Mouse (Mus musculus) forebrain, embryonic 11.5 days (tissue): ENCODE results near the gene Slc30a5. TPM values are rescaled to one million over a fixed set of nuclear protein-coding genes. Genes with fewer than 3 reads are reported as not detected.
A peak's percentile ranks its signal among the peaks of the same experiment; 100 is the strongest.

Experiments used
- ATAC-seq: fragments of 200-750 bp; cut with Nextera tagmentation; replicated peaks from 2 replicates; pipeline ENCODE4 v1.8.0; 2017; ENCODE audit warnings: moderate TSS enrichment; ENCODE audit not compliant: low FRiP score
- DNase-seq: peaks from one replicate; pipeline ENCODE4 v3.0.0-alpha.2; 2017; ENCODE audit warnings: low spot score
- H3K27ac ChIP-seq: fragments of 300-500 bp; sonication (generic); 2 replicates; pipeline ENCODE4 v1.5.1; 2014; ENCODE audit warnings: low read depth, low read length
- H3K27me3 ChIP-seq: fragments of 300-500 bp; sonication (generic); 2 replicates; pipeline ENCODE4 v1.6.1; 2014; ENCODE audit warnings: mild to moderate bottlenecking, low read length, mixed read lengths; ENCODE audit not compliant: control insufficient read depth, insufficient read depth
- H3K36me3 ChIP-seq: fragments of 300-500 bp; sonication (generic); 2 replicates; pipeline ENCODE4 v1.6.1; 2014; ENCODE audit warnings: mild to moderate bottlenecking, low read length, moderate library complexity, mixed read lengths; ENCODE audit not compliant: control insufficient read depth, insufficient read depth
- H3K4me1 ChIP-seq: fragments of 300-500 bp; sonication (generic); replicated peaks from 2 replicates; pipeline ENCODE4 v1.6.1; 2014; ENCODE audit warnings: low read length, mixed read lengths; ENCODE audit not compliant: control insufficient read depth, insufficient read depth
- H3K4me2 ChIP-seq: fragments of 300-500 bp; sonication (generic); 2 replicates; pipeline ENCODE4 v1.6.1; 2014; ENCODE audit warnings: low read depth, mild to moderate bottlenecking, low read length, moderate library complexity, mixed read lengths; ENCODE audit not compliant: severe bottlenecking
- H3K4me3 ChIP-seq: fragments of 300-500 bp; sonication (generic); 2 replicates; pipeline ENCODE4 v1.5.1; 2014; ENCODE audit warnings: low read depth, low read length
- H3K9ac ChIP-seq: fragments of 300-500 bp; sonication (generic); 2 replicates; pipeline ENCODE4 v1.6.1; 2014; ENCODE audit warnings: low read length
- H3K9me3 ChIP-seq: fragments of 300-500 bp; sonication (generic); 2 replicates; pipeline ENCODE4 v1.6.1; 2016; ENCODE audit warnings: low read length, mixed read lengths; ENCODE audit not compliant: control insufficient read depth
- WGBS: fragments of 180-500 bp; shearing (Covaris S2); extraction: QIAGEN DNeasy Blood & Tissue Kit; methylation state at CpG from one replicate; pipeline ENCODE4 v1.1.7; 2014; 5-methylcytosine and 5-hydroxymethylcytosine counted together
- polyA plus RNA-seq: library from polyadenylated mRNA; unstranded; fragments of >200 nt; fragmentation: Nextera tagmentation; extraction: Ambion mirVana; gene quantifications from 2 replicates; pipeline ENCODE4 v1.2.1, GENCODE M21; 2014

The Slc30a5 gene
- polyA plus RNA-seq, 1 experiment from 2014 or later = 47.3 TPM

GRCm38 (mm10) chr13:100787316-100788010 is 45.8 kb downstream of the Slc30a5 start:
- DNase-seq (no peak), ATAC-seq (no peak)
- no peaks in the 10 kb centered on the region for H3K9me3 ChIP-seq
- H3K4me1 ChIP-seq = peaks cover 16% of the 10 kb centered on the region; the same call in 1 of the 2 replicates
- WGBS = 71% methylated on average over 6 of the region's 6 CpGs
- no peak overlapping the region for H3K4me3 ChIP-seq
- H3K36me3 ChIP-seq = peaks cover 3% of the 10 kb centered on the region; the same call in 1 of the 2 replicates
- no peak overlapping the region for H3K4me2 ChIP-seq
- no peak overlapping the region for H3K9ac ChIP-seq
- H3K27ac ChIP-seq = no peak overlapping the region
- H3K27me3 ChIP-seq = no peaks in the 10 kb centered on the region

DNA sequence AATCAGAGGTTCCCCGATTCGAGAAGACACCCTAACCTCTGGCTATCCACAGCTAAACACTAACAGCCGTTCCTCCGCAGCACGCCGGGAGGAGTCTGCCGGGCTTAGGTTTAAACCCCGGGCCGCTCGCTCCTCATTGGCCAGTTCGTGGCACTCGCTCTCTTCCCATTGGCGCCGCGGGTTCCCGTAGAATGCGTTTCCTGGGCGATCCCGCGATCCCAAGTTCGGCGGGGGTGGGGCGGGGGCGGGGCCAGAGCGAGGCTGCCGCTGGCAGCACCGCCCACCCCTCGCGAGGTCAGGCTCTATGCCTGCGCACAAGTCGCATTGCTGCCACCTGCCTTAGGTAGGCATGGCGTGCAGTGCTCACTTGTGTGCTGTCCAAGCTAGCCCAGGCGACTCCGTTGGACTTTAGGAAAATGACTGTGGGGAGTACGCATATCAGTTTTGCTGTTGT is 46.8 kb downstream of the Slc30a5 start, which contains the start of gene Ccnb1:
TSS of gene Ccnb1 (minus strand) at position 157 of the 454 bp plus-strand sequence.
- peak within 1 kb of the TSS; percentile 53 for H3K27ac ChIP-seq
- H3K9me3 ChIP-seq = no peaks in the 10 kb centered on the region
- H3K4me2 ChIP-seq = peak within 1 kb of the TSS; percentile 55
- H3K4me3 ChIP-seq = peak within 1 kb of the TSS; percentile 91
- peaks cover 16% of the 10 kb centered on the region; the same call in 1 of the 2 replicates for H3K4me1 ChIP-seq
- H3K36me3 ChIP-seq = peaks cover 6% of the 10 kb centered on the region; the same call in 1 of the 2 replicates
- peak; percentile 98 for ATAC-seq
- peak within 1 kb of the TSS; percentile 95 for H3K9ac ChIP-seq
- under 1% methylated on average over 35 of the region's 35 CpGs for WGBS
- H3K27me3 ChIP-seq = no peaks in the 10 kb centered on the region
- DNase-seq = peak; percentile 99

- Histone ChIP-seq H3K9me3 (no peaks in the 10 kb centered on the region), H3K4me2 (peak overlapping the region; percentile 55), H3K4me3 (peak overlapping the region; percentile 91), H3K36me3 (peaks cover 6% of the 10 kb centered on the region; the same call in 1 of the 2 replicates), H3K27ac (peak overlapping the region; percentile 53), H3K4me1 (peaks cover 16% of the 10 kb centered on the region; the same call in 1 of the 2 replicates), H3K9ac (peak overlapping the region; percentile 95), H3K27me3 (no peaks in the 10 kb centered on the region)
- ATAC-seq (peak; percentile 61), DNase-seq (peak; percentile 53)
- WGBS = 1% methylated on average over 24 of the region's 30 CpGs
Observed at GRCm38 (mm10) chr13:100785806-100786413, 47.3 kb downstream of the Slc30a5 start.

GRCm38 (mm10) chr13:100777491-100777890 is 55.7 kb downstream of the Slc30a5 start:
- no peak overlapping the region for H3K4me2 ChIP-seq
- H3K9ac ChIP-seq = no peak overlapping the region
- no peaks in the 10 kb centered on the region for H3K9me3 ChIP-seq
- DNase-seq (no peak), ATAC-seq (no peak)
- no peak overlapping the region for H3K4me3 ChIP-seq
- H3K27me3 ChIP-seq = no peaks in the 10 kb centered on the region
- 83% methylated on average over 3 of the region's 3 CpGs for WGBS
- H3K36me3 ChIP-seq = peaks cover 8% of the 10 kb centered on the region; the same call in 1 of the 2 replicates
- H3K27ac ChIP-seq = no peak overlapping the region
- H3K4me1 ChIP-seq = 0 out of 2 replicates have a peak, but pooled peaks cover 2% of the 10 kb centered on the region

- WGBS = 68% methylated on average over 6 of the region's 6 CpGs
- Histone ChIP-seq H3K9me3 (no peaks in the 10 kb centered on the region), H3K4me2 (no peak overlapping the region), H3K4me3 (no peak overlapping the region), H3K27ac (no peak overlapping the region), H3K4me1 (0 out of 2 replicates have a peak, but pooled peaks cover 2% of the 10 kb centered on the region), H3K9ac (no peak overlapping the region), H3K36me3 (peaks cover 6% of the 10 kb centered on the region), H3K27me3 (no peaks in the 10 kb centered on the region)
- 0 out of 2 replicates have a peak, but pooled peaks have one; percentile 8 for ATAC-seq
- DNase-seq = no peak
Observed at GRCm38 (mm10) chr13:100776710-100777109, 56.5 kb downstream of the Slc30a5 start.

GRCm38 (mm10) chr13:100776056-100776419 is 57.2 kb downstream of the Slc30a5 start:
- Histone ChIP-seq H3K4me3 (peak overlapping the region; percentile 80), H3K4me2 (peak overlapping the region; percentile 75), H3K4me1 (0 out of 2 replicates have a peak, but pooled peaks cover 2% of the 10 kb centered on the region), H3K27ac (0 out of 2 replicates have a peak overlapping the region, but pooled peaks have one; percentile 3), H3K9me3 (no peaks in the 10 kb centered on the region), H3K27me3 (no peaks in the 10 kb centered on the region), H3K9ac (peak overlapping the region; percentile 72; the same call in 1 of the 2 replicates), H3K36me3 (peaks cover 5% of the 10 kb centered on the region)
- DNase-seq (no peak), ATAC-seq (peak; percentile 25; the same call in 1 of the 2 replicates)
- 20% methylated on average over 8 of the region's 8 CpGs for WGBS

- peak; percentile 90 for DNase-seq
- peak within 1 kb of the TSS; percentile 75 for H3K4me2 ChIP-seq
- peak within 1 kb of the TSS; percentile 80 for H3K4me3 ChIP-seq
- H3K27ac ChIP-seq = 0 out of 2 replicates have a peak within 1 kb of the TSS, but pooled peaks have one; percentile 3
- H3K9ac ChIP-seq = peak within 1 kb of the TSS; percentile 72
- ATAC-seq = peak; percentile 93
- peaks cover 5% of the 10 kb centered on the region for H3K36me3 ChIP-seq
- no peaks in the 10 kb centered on the region for H3K27me3 ChIP-seq
- 0 out of 2 replicates have a peak, but pooled peaks cover 2% of the 10 kb centered on the region for H3K4me1 ChIP-seq
- under 1% methylated on average over 46 of the region's 46 CpGs for WGBS
- no peaks in the 10 kb centered on the region for H3K9me3 ChIP-seq
Observed at GRCm38 (mm10) chr13:100775252-100776055, 57.8 kb downstream of the Slc30a5 start, which contains the start of gene Cenph. Gene Cenph (minus strand): TSS chr13:100775899.

GRCm38 (mm10) chr13:100774704-100775103 is 58.5 kb downstream of the Slc30a5 start:
- Histone ChIP-seq H3K4me1 (0 out of 2 replicates have a peak, but pooled peaks cover 2% of the 10 kb centered on the region), H3K36me3 (peaks cover 6% of the 10 kb centered on the region), H3K4me3 (peak overlapping the region; percentile 80), H3K9ac (peak overlapping the region; percentile 72), H3K4me2 (peak overlapping the region; percentile 75), H3K27ac (no peak overlapping the region), H3K9me3 (no peaks in the 10 kb centered on the region), H3K27me3 (no peaks in the 10 kb centered on the region)
- no peak for DNase-seq
- ATAC-seq = no peak
